Mouse (Mus musculus): ENCODE measurements around the gene H2-DMb2. TPM values are rescaled to one million over a fixed set of nuclear protein-coding genes. Genes with fewer than 3 reads are reported as not detected.
A peak's percentile ranks its signal among the peaks of the same experiment; 100 is the strongest.

H2-DMb2 gene
- polyA plus RNA-seq, 1 experiment from 2014 or later: 1.6 TPM

DNA sequence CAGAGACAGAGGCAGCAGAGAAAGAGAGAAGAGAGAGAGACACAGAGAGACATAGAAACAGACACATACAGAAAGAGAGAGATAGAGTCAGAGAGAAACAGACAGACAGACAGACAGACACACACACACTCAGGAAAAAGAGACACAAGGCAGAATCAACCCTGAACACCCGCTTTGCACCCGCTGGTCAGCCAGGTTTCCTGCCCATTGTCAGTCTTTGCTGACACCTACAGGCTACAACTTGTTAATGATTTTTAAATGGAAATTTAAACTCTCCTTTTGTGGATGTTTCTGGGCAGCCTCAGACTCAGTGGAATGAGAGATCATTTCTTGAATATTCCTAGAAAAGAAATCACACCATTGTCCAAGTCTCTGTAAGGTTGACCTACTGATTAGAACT lies 26.2 kb downstream of the H2-DMb2 start:
- no peak for ATAC-seq (ENCODE audit: low read depth)
- H3K9ac ChIP-seq (ENCODE audit: low read length): no peak overlapping the region
- H3K4me2 ChIP-seq (ENCODE audit: low read depth, low read length): no peak overlapping the region
- no peaks in the 10 kb centered on the region for H3K36me3 ChIP-seq (ENCODE audit: control insufficient read depth, insufficient read depth, low read length)
- H3K27ac ChIP-seq (ENCODE audit: low read length): no peak overlapping the region
- no peaks in the 10 kb centered on the region; the same call in none of the 2 replicates for H3K27me3 ChIP-seq (ENCODE audit: control insufficient read depth, insufficient read depth, low read depth, low read length)
- peaks cover 8% of the 10 kb centered on the region for H3K9me3 ChIP-seq (ENCODE audit: control insufficient read depth, low read length)
- no peaks in the 10 kb centered on the region for H3K4me1 ChIP-seq (replicated peaks; ENCODE audit: control insufficient read depth, insufficient read depth, low read length)
- WGBS: 0% methylated on average over 2 of the region's 2 CpGs
- H3K4me3 ChIP-seq (ENCODE audit: low read length): no peak overlapping the region

GRCm38 (mm10) chr17:34170487-34170876 lies 27.4 kb downstream of the H2-DMb2 start:
- WGBS: 16% methylated on average over 4 of the region's 4 CpGs
- Histone ChIP-seq H3K27me3 (ENCODE audit: control insufficient read depth, insufficient read depth, low read depth, low read length) (no peaks in the 10 kb centered on the region; the same call in none of the 2 replicates), H3K4me1 (replicated peaks; ENCODE audit: control insufficient read depth, insufficient read depth, low read length) (no peaks in the 10 kb centered on the region), H3K27ac (ENCODE audit: low read length) (no peak overlapping the region), H3K4me3 (ENCODE audit: low read length) (no peak overlapping the region), H3K9me3 (ENCODE audit: control insufficient read depth, low read length) (peaks cover 7% of the 10 kb centered on the region), H3K9ac (ENCODE audit: low read length) (no peak overlapping the region), H3K4me2 (ENCODE audit: low read depth, low read length) (no peak overlapping the region), H3K36me3 (ENCODE audit: control insufficient read depth, insufficient read depth, low read length) (no peaks in the 10 kb centered on the region)
- no peak for ATAC-seq (ENCODE audit: low read depth)

GRCm38 (mm10) chr17:34170877-34171498 lies 27.9 kb downstream of the H2-DMb2 start:
- H3K27ac ChIP-seq (ENCODE audit: low read length): no peak overlapping the region
- H3K36me3 ChIP-seq (ENCODE audit: control insufficient read depth, insufficient read depth, low read length): no peaks in the 10 kb centered on the region
- peak; percentile 68 for ATAC-seq (ENCODE audit: low read depth)
- 0 out of 2 replicates have a peak overlapping the region, but pooled peaks have one; percentile 9 for H3K4me2 ChIP-seq (ENCODE audit: low read depth, low read length)
- H3K9me3 ChIP-seq (ENCODE audit: control insufficient read depth, low read length): peaks cover 5% of the 10 kb centered on the region
- H3K4me3 ChIP-seq (ENCODE audit: low read length): no peak overlapping the region
- H3K27me3 ChIP-seq (ENCODE audit: control insufficient read depth, insufficient read depth, low read depth, low read length): no peaks in the 10 kb centered on the region; the same call in none of the 2 replicates
- no peak overlapping the region for H3K9ac ChIP-seq (ENCODE audit: low read length)
- 34% methylated on average over 13 of the region's 13 CpGs for WGBS
- H3K4me1 ChIP-seq (replicated peaks; ENCODE audit: control insufficient read depth, insufficient read depth, low read length): no peaks in the 10 kb centered on the region

- Histone ChIP-seq H3K27ac (ENCODE audit: low read length) (no peak overlapping the region), H3K4me2 (ENCODE audit: low read depth, low read length) (no peak overlapping the region), H3K4me3 (ENCODE audit: low read length) (no peak overlapping the region), H3K9ac (ENCODE audit: low read length) (no peak overlapping the region), H3K27me3 (ENCODE audit: control insufficient read depth, insufficient read depth, low read depth, low read length) (no peaks in the 10 kb centered on the region; the same call in none of the 2 replicates), H3K36me3 (ENCODE audit: control insufficient read depth, insufficient read depth, low read length) (no peaks in the 10 kb centered on the region), H3K4me1 (replicated peaks; ENCODE audit: control insufficient read depth, insufficient read depth, low read length) (no peaks in the 10 kb centered on the region), H3K9me3 (ENCODE audit: control insufficient read depth, low read length) (peaks cover 11% of the 10 kb centered on the region)
- ATAC-seq (ENCODE audit: low read depth): no peak
- WGBS: 94% methylated on average over 5 of the region's 5 CpGs
Observed at GRCm38 (mm10) chr17:34172528-34172927, 29.4 kb downstream of the H2-DMb2 start.

GRCm38 (mm10) chr17:34174075-34174474 lies 31.0 kb downstream of the H2-DMb2 start:
- Histone ChIP-seq H3K4me1 (replicated peaks; ENCODE audit: control insufficient read depth, insufficient read depth, low read length) (no peaks in the 10 kb centered on the region), H3K27me3 (ENCODE audit: control insufficient read depth, insufficient read depth, low read depth, low read length) (no peaks in the 10 kb centered on the region; the same call in none of the 2 replicates), H3K27ac (ENCODE audit: low read length) (no peak overlapping the region), H3K9me3 (ENCODE audit: control insufficient read depth, low read length) (peaks cover 11% of the 10 kb centered on the region), H3K9ac (ENCODE audit: low read length) (no peak overlapping the region), H3K36me3 (ENCODE audit: control insufficient read depth, insufficient read depth, low read length) (no peaks in the 10 kb centered on the region), H3K4me3 (ENCODE audit: low read length) (no peak overlapping the region), H3K4me2 (ENCODE audit: low read depth, low read length) (no peak overlapping the region)
- ATAC-seq (ENCODE audit: low read depth): no peak
- WGBS: 52% methylated on average over 1 of the region's 1 CpGs

DNA sequence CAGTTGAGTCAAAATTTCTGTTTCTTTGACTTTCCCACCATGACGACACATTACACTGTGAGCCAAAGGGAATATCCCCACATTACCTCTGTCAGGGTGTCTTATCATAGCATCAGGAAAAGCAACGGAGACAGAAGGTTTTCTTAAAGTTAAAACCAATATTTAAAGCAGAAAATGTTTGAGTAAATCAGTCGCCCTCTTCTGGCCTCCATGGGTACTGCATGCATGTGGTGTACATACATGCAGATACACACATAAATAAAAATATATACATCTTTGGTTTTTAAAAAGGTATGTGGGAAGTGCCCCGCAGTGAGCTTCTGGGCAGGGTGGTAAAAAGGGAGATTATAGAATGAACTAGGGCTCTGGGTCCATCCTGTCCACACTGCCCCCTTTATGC lies 34.1 kb downstream of the H2-DMb2 start:
- H3K9ac ChIP-seq (ENCODE audit: low read length): no peak overlapping the region
- no peak overlapping the region for H3K4me2 ChIP-seq (ENCODE audit: low read depth, low read length)
- no peaks in the 10 kb centered on the region for H3K4me1 ChIP-seq (replicated peaks; ENCODE audit: control insufficient read depth, insufficient read depth, low read length)
- WGBS: 65% methylated on average over 4 of the region's 4 CpGs
- no peak overlapping the region for H3K4me3 ChIP-seq (ENCODE audit: low read length)
- no peaks in the 10 kb centered on the region for H3K36me3 ChIP-seq (ENCODE audit: control insufficient read depth, insufficient read depth, low read length)
- H3K27ac ChIP-seq (ENCODE audit: low read length): no peak overlapping the region
- ATAC-seq (ENCODE audit: low read depth): no peak
- peaks cover 10% of the 10 kb centered on the region for H3K9me3 ChIP-seq (ENCODE audit: control insufficient read depth, low read length)
- H3K27me3 ChIP-seq (ENCODE audit: control insufficient read depth, insufficient read depth, low read depth, low read length): no peaks in the 10 kb centered on the region

GRCm38 (mm10) chr17:34179019-34179418 lies 35.9 kb downstream of the H2-DMb2 start:
- no peak for ATAC-seq (ENCODE audit: low read depth)
- Histone ChIP-seq H3K36me3 (ENCODE audit: control insufficient read depth, insufficient read depth, low read length) (no peaks in the 10 kb centered on the region), H3K4me2 (ENCODE audit: low read depth, low read length) (no peak overlapping the region), H3K9ac (ENCODE audit: low read length) (no peak overlapping the region), H3K27ac (ENCODE audit: low read length) (no peak overlapping the region), H3K9me3 (ENCODE audit: control insufficient read depth, low read length) (peaks cover 5% of the 10 kb centered on the region), H3K4me1 (replicated peaks; ENCODE audit: control insufficient read depth, insufficient read depth, low read length) (no peaks in the 10 kb centered on the region), H3K27me3 (ENCODE audit: control insufficient read depth, insufficient read depth, low read depth, low read length) (no peaks in the 10 kb centered on the region), H3K4me3 (ENCODE audit: low read length) (no peak overlapping the region)
- 43% methylated on average over 6 of the region's 6 CpGs for WGBS

- Histone ChIP-seq H3K27ac (ENCODE audit: low read length) (no peak overlapping the region), H3K27me3 (ENCODE audit: control insufficient read depth, insufficient read depth, low read depth, low read length) (no peaks in the 10 kb centered on the region), H3K9ac (ENCODE audit: low read length) (no peak overlapping the region), H3K36me3 (ENCODE audit: control insufficient read depth, insufficient read depth, low read length) (no peaks in the 10 kb centered on the region), H3K4me1 (replicated peaks; ENCODE audit: control insufficient read depth, insufficient read depth, low read length) (no peaks in the 10 kb centered on the region), H3K4me3 (ENCODE audit: low read length) (no peak overlapping the region), H3K4me2 (ENCODE audit: low read depth, low read length) (no peak overlapping the region), H3K9me3 (ENCODE audit: control insufficient read depth, low read length) (peaks cover 5% of the 10 kb centered on the region)
- WGBS: 58% methylated on average over 13 of the region's 13 CpGs
- no peak for ATAC-seq (ENCODE audit: low read depth)
Observed at GRCm38 (mm10) chr17:34179913-34180859, 37.1 kb downstream of the H2-DMb2 start.

GRCm38 (mm10) chr17:34183564-34184219 lies 40.6 kb downstream of the H2-DMb2 start:
- Histone ChIP-seq H3K27me3 (ENCODE audit: control insufficient read depth, insufficient read depth, low read depth, low read length) (peaks cover 8% of the 10 kb centered on the region; the same call in 1 of the 2 replicates), H3K36me3 (ENCODE audit: control insufficient read depth, insufficient read depth, low read length) (no peaks in the 10 kb centered on the region), H3K4me1 (replicated peaks; ENCODE audit: control insufficient read depth, insufficient read depth, low read length) (peaks cover 9% of the 10 kb centered on the region), H3K9me3 (ENCODE audit: control insufficient read depth, low read length) (no peaks in the 10 kb centered on the region), H3K4me3 (ENCODE audit: low read length) (no peak overlapping the region), H3K27ac (ENCODE audit: low read length) (no peak overlapping the region), H3K4me2 (ENCODE audit: low read depth, low read length) (no peak overlapping the region), H3K9ac (ENCODE audit: low read length) (no peak overlapping the region)
- no peak for ATAC-seq (ENCODE audit: low read depth)
- 53% methylated on average over 15 of the region's 15 CpGs for WGBS

Measured in lung, embryonic 16.5 days (tissue).